Mouse (Mus musculus) heart, postnatal 10 days (tissue): ENCODE data around the gene Gm3642. TPM values are rescaled to one million over a fixed set of nuclear protein-coding genes. Genes with fewer than 3 reads are reported as not detected.
"Not testable (repeated sequence)": the region's sequence is repeated elsewhere in the genome, so short reads cannot be mapped to it uniquely, and the experiment has no call there.

Experiments
- DNase-seq, 2 experiments: peaks; one replicate each; pipeline ENCODE4 v3.0.0; 2021
- intact Hi-C: fragments of 180-260 bp; cut with DNase I; formaldehyde crosslinking; loops from one replicate; pipeline ENCODE4 v1.15.1; 2025
- total RNA-seq, 2 experiments: library from RNA; stranded (reverse); gene quantifications; 2 replicates each; pipeline ENCODE4 v1.2.3; 2021

Gm3642 gene
- total RNA-seq, result not detected

DNA sequence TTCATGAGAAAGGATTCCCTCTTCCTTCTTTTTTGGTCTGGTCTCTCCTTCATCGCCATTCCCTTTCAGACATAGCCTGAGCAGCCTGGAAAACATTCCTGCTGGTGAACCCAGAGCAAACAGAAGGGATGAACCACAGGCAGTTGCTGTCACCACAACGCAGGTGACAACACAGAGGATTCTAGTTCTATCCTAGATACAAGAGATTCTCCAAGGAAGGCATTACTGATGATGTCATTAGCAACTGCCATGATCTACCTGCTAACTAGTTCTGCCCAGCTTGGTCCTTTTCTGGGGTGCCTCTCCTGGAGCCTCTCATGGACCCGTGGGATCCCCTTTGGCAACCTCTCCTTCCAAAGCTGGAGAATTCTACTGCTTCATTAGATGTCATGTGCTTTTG, at the start of gene Gm3642:
TSS of gene Gm3642 (minus strand) at position 101 of the 400 bp plus-strand sequence.
- intact Hi-C loops, DNase-seq: not testable (repeated sequence)

GRCm38 (mm10) chr14:6889521-6890012, 49.5 kb upstream of the Gm3642 start, which contains the start of gene Gm3667:
Gene Gm3667 (minus strand): TSS chr14:6889962.
- peak; percentile 14 to 28 for DNase-seq
- intact Hi-C loops, result not testable (repeated sequence)

- intact Hi-C loops, result not testable (repeated sequence)
- DNase-seq, result peak; percentile 13 to 32
Observed at GRCm38 (mm10) chr14:6888811-6889210, 48.7 kb upstream of the Gm3642 start.

GRCm38 (mm10) chr14:6823297-6823696, 16.8 kb downstream of the Gm3642 start:
- intact Hi-C loops, DNase-seq: not testable (repeated sequence)

Other genes starting within 250 kb of the Gm3642 start
- gene Gm3629, start 249.7 kb downstream of the Gm3642 start, total RNA-seq, result 1 to 10 TPM; 1.2 to 1.4 TPM
- gene Gm3460, start 217.9 kb downstream of the Gm3642 start, total RNA-seq, result not detected
- not detected for gene Gm10251, start 156.1 kb downstream of the Gm3642 start, total RNA-seq
- not detected for gene Gm8050, start 120.1 kb downstream of the Gm3642 start, total RNA-seq
- 1 to 10 TPM; 1.0 to 1.9 TPM for gene Gm3636, start 98.0 kb downstream of the Gm3642 start, total RNA-seq
- under 1 TPM; 0.17 to 0.34 TPM for gene Gm8362, start 65.9 kb downstream of the Gm3642 start, total RNA-seq
- gene Gm3667, start 49.7 kb upstream of the Gm3642 start, total RNA-seq, result 1 to 10 TPM in 1 of 2 experiments, under 1 TPM in 1; 0.74 to 1.1 TPM
- not detected for gene Gm6356, start 133.5 kb upstream of the Gm3642 start, total RNA-seq
- gene Gm10406, start 187.1 kb upstream of the Gm3642 start, total RNA-seq, result under 1 TPM; 0.40 to 0.57 TPM
- not detected for gene Gm3685, start 204.7 kb upstream of the Gm3642 start, total RNA-seq